Mouse (Mus musculus): ENCODE results near the gene Zfp119b. TPM values are rescaled to one million over a fixed set of nuclear protein-coding genes. Genes with fewer than 3 reads are reported as not detected.

The Zfp119b gene
- total and polyA plus RNA-seq, 2 experiments from 2014 or later = 3.5 to 5.7 TPM

- peak overlapping the region; percentile 64 for H3K9ac ChIP-seq (replicated peaks; ENCODE audit: low read length, poor library complexity, severe bottlenecking)
- H3K27me3 ChIP-seq (ENCODE audit: insufficient read depth, low read length) = no peaks in the 10 kb centered on the region
- no peak for DNase-seq (ENCODE audit: low spot score)
- WGBS = 43% methylated on average over 6 of the region's 6 CpGs
- no peaks in the 10 kb centered on the region for H3K9me3 ChIP-seq (ENCODE audit: low read length)
- no peak for TF ChIP-seq CTCF (IDR thresholded peaks at IDR 0.05)
- peaks cover 10% of the 10 kb centered on the region; the same call in 1 of the 2 replicates for H3K4me1 ChIP-seq (ENCODE audit: insufficient read depth, low read length)
- ATAC-seq (ENCODE audit: low FRiP score) = no peak
- peak overlapping the region; percentile 46 for H3K4me3 ChIP-seq (ENCODE audit: low read depth, low read length)
- H3K27ac ChIP-seq (ENCODE audit: low read depth, low read length) = peak overlapping the region; percentile 55
- peak overlapping the region; percentile 65 for H3K4me2 ChIP-seq (ENCODE audit: low read depth, low read length, poor library complexity, severe bottlenecking)
- 0 out of 2 replicates have a peak, but pooled peaks cover 4% of the 10 kb centered on the region for H3K36me3 ChIP-seq (ENCODE audit: insufficient read depth, low read length)
These were observed 7.3 kb upstream of the Zfp119b start for GRCm38 (mm10) chr17:55956591-55956990.

DNA sequence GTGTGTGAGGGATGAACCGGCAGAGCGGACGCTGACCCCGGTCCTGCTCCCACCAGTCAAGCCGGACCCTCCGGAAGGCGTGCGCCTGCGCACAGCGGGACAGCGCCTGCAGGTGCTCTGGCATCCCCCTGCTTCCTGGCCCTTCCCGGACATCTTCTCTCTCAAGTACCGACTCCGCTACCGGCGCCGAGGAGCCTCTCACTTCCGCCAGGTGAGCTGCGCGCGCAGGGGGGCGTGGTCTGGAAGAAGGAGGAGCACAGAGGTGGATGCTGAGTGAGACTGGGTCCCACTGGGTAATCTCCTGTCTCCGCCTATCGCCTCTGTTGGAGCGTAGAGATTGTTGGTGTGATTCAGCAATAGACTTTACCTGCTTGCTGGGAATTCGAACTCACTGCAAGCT, 6.8 kb upstream of the Zfp119b start:
- Histone ChIP-seq H3K27me3 (ENCODE audit: insufficient read depth, low read length) (no peaks in the 10 kb centered on the region), H3K9me3 (ENCODE audit: low read length) (no peaks in the 10 kb centered on the region), H3K4me1 (ENCODE audit: insufficient read depth, low read length) (peaks cover 10% of the 10 kb centered on the region; the same call in 1 of the 2 replicates), H3K27ac (ENCODE audit: low read depth, low read length) (peak overlapping the region; percentile 55), H3K4me2 (ENCODE audit: low read depth, low read length, poor library complexity, severe bottlenecking) (peak overlapping the region; percentile 65), H3K9ac (replicated peaks; ENCODE audit: low read length, poor library complexity, severe bottlenecking) (peak overlapping the region; percentile 64), H3K36me3 (ENCODE audit: insufficient read depth, low read length) (0 out of 2 replicates have a peak, but pooled peaks cover 4% of the 10 kb centered on the region), H3K4me3 (ENCODE audit: low read depth, low read length) (peak overlapping the region; percentile 46)
- DNase-seq (ENCODE audit: low spot score) = peak; percentile 86
- under 1% methylated on average over 26 of the region's 26 CpGs for WGBS
- peak; percentile 26 for ATAC-seq (ENCODE audit: low FRiP score)
- peak; percentile 8; the same call in 1 of the 2 replicates for TF ChIP-seq CTCF (IDR thresholded peaks at IDR 0.05)

GRCm38 (mm10) chr17:55954229-55954628, 4.9 kb upstream of the Zfp119b start:
- no peak overlapping the region for H3K27ac ChIP-seq (ENCODE audit: low read depth, low read length)
- no peak overlapping the region for H3K4me2 ChIP-seq (ENCODE audit: low read depth, low read length, poor library complexity, severe bottlenecking)
- DNase-seq (ENCODE audit: low spot score) (no peak), ATAC-seq (ENCODE audit: low FRiP score) (no peak)
- H3K4me3 ChIP-seq (ENCODE audit: low read depth, low read length) = no peak overlapping the region
- H3K27me3 ChIP-seq (ENCODE audit: insufficient read depth, low read length) = no peaks in the 10 kb centered on the region
- no peak overlapping the region for H3K9ac ChIP-seq (replicated peaks; ENCODE audit: low read length, poor library complexity, severe bottlenecking)
- 44% methylated on average over 16 of the region's 16 CpGs for WGBS
- peaks cover 4% of the 10 kb centered on the region; the same call in 1 of the 2 replicates for H3K4me1 ChIP-seq (ENCODE audit: insufficient read depth, low read length)
- H3K36me3 ChIP-seq (ENCODE audit: insufficient read depth, low read length) = no peaks in the 10 kb centered on the region
- no peaks in the 10 kb centered on the region for H3K9me3 ChIP-seq (ENCODE audit: low read length)
- TF ChIP-seq CTCF (IDR thresholded peaks at IDR 0.05) = no peak

- H3K27me3 ChIP-seq (ENCODE audit: insufficient read depth, low read length) = no peaks in the 10 kb centered on the region
- peaks cover 4% of the 10 kb centered on the region; the same call in 1 of the 2 replicates for H3K4me1 ChIP-seq (ENCODE audit: insufficient read depth, low read length)
- 71% methylated on average over 6 of the region's 6 CpGs for WGBS
- no peak overlapping the region for H3K9ac ChIP-seq (replicated peaks; ENCODE audit: low read length, poor library complexity, severe bottlenecking)
- H3K9me3 ChIP-seq (ENCODE audit: low read length) = no peaks in the 10 kb centered on the region
- H3K36me3 ChIP-seq (ENCODE audit: insufficient read depth, low read length) = no peaks in the 10 kb centered on the region
- H3K4me3 ChIP-seq (ENCODE audit: low read depth, low read length) = no peak overlapping the region
- no peak for TF ChIP-seq CTCF (IDR thresholded peaks at IDR 0.05)
- ATAC-seq (ENCODE audit: low FRiP score) (no peak), DNase-seq (ENCODE audit: low spot score) (no peak)
- no peak overlapping the region for H3K4me2 ChIP-seq (ENCODE audit: low read depth, low read length, poor library complexity, severe bottlenecking)
- H3K27ac ChIP-seq (ENCODE audit: low read depth, low read length) = no peak overlapping the region
These were observed 4.5 kb upstream of the Zfp119b start for GRCm38 (mm10) chr17:55953751-55954150.

DNA sequence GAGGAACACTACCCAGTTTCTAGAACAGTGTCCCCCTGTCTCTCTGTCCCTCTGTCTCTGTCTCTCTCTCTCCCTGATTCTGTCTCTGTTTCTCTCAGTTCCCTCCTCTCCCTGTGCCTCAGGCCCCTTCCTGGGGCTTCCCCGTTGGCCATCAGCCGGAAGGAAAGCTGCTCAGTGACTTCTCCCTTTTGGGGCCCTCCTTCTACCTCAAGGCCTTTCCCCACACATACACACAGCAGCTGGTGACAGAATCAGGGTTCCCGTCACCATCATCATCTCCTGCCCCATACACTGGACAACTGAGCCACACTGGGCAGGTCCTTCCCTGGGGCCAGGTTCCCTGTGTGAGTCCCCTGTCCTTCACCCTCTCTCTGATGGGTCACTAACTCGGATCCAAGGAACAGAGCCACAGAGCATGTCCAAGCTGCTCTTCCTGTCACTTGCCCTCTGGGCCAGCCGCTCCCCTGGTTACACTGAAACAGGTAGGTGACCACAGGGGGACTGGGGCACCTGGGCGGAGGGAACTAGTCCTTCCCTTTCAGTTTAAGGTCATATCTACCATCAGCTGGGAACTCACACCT, 3.2 kb upstream of the Zfp119b start, which contains the start of gene Ebi3:
TSS of gene Ebi3 (plus strand) at position 194 of the 581 bp plus-strand sequence.
- no peaks in the 10 kb centered on the region for H3K9me3 ChIP-seq (ENCODE audit: low read length)
- ATAC-seq (ENCODE audit: low FRiP score) = no peak
- no peak for TF ChIP-seq CTCF (IDR thresholded peaks at IDR 0.05)
- no peak within 1 kb of the TSS for H3K4me3 ChIP-seq (ENCODE audit: low read depth, low read length)
- no peaks in the 10 kb centered on the region for H3K27me3 ChIP-seq (ENCODE audit: insufficient read depth, low read length)
- no peaks in the 10 kb centered on the region for H3K4me1 ChIP-seq (ENCODE audit: insufficient read depth, low read length)
- H3K27ac ChIP-seq (ENCODE audit: low read depth, low read length) = no peak within 1 kb of the TSS
- H3K4me2 ChIP-seq (ENCODE audit: low read depth, low read length, poor library complexity, severe bottlenecking) = no peak within 1 kb of the TSS
- no peaks in the 10 kb centered on the region for H3K36me3 ChIP-seq (ENCODE audit: insufficient read depth, low read length)
- no peak within 1 kb of the TSS for H3K9ac ChIP-seq (replicated peaks; ENCODE audit: low read length, poor library complexity, severe bottlenecking)
- DNase-seq (ENCODE audit: low spot score) = no peak
- WGBS = 81% methylated on average over 6 of the region's 6 CpGs

- Histone ChIP-seq H3K36me3 (ENCODE audit: insufficient read depth, low read length) (no peaks in the 10 kb centered on the region), H3K9me3 (ENCODE audit: low read length) (no peaks in the 10 kb centered on the region), H3K27ac (ENCODE audit: low read depth, low read length) (no peak overlapping the region), H3K4me1 (ENCODE audit: insufficient read depth, low read length) (no peaks in the 10 kb centered on the region), H3K27me3 (ENCODE audit: insufficient read depth, low read length) (no peaks in the 10 kb centered on the region), H3K4me2 (ENCODE audit: low read depth, low read length, poor library complexity, severe bottlenecking) (no peak overlapping the region), H3K9ac (replicated peaks; ENCODE audit: low read length, poor library complexity, severe bottlenecking) (no peak overlapping the region), H3K4me3 (ENCODE audit: low read depth, low read length) (no peak overlapping the region)
- DNase-seq (ENCODE audit: low spot score) = no peak
- no peak for TF ChIP-seq CTCF (IDR thresholded peaks at IDR 0.05)
- ATAC-seq (ENCODE audit: low FRiP score) = no peak
These were observed 2.7 kb upstream of the Zfp119b start for GRCm38 (mm10) chr17:55952041-55952440.

All from midbrain, postnatal 0 days (tissue).